Mouse (Mus musculus): ENCODE measurements around the gene Apba2. TPM values are rescaled to one million over a fixed set of nuclear protein-coding genes. Genes with fewer than 3 reads are reported as not detected.
A peak's percentile ranks its signal among the peaks of the same experiment; 100 is the strongest.

Gene Apba2
- polyA plus RNA-seq, 1 experiment from 2014 or later: 120 TPM

DNA sequence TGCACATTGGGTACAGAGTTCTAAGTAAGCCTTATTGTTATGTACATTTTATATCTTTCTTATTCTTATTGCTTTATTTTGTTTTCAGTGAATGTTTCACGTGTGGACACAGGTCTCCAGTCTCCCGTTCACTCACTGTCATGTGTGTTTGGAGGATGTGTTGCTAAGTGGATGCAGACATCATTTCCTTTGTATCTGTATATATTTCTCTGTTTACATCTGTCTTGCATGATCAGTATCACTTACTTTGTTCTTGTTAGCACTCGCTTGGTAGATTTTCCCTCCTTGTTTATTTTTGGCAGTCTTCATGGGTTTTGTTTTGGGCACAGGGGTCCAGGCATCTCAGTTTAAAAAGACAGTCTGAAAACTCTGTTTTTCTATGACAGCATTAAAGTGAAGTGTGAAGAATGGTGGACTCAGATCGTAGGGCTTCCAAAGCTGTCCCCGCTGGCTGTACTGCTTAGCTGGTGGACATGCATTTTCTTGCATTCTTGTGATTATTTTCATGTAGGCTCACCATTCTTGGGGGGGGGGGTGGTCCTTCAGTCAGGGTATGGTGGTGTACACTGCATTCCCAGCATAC is 164.3 kb downstream of the Apba2 start:
- 89% methylated on average over 5 of the region's 5 CpGs for WGBS
- Histone ChIP-seq H3K36me3 (no peaks in the 10 kb centered on the region), H3K4me3 (no peak overlapping the region), H3K27me3 (no peaks in the 10 kb centered on the region), H3K27ac (replicated peaks) (no peak overlapping the region), H3K9me3 (no peaks in the 10 kb centered on the region), H3K4me2 (replicated peaks) (no peak overlapping the region), H3K4me1 (no peaks in the 10 kb centered on the region), H3K9ac (replicated peaks) (no peak overlapping the region)
- no peak for ATAC-seq (ENCODE audit: low FRiP score, low read depth)

DNA sequence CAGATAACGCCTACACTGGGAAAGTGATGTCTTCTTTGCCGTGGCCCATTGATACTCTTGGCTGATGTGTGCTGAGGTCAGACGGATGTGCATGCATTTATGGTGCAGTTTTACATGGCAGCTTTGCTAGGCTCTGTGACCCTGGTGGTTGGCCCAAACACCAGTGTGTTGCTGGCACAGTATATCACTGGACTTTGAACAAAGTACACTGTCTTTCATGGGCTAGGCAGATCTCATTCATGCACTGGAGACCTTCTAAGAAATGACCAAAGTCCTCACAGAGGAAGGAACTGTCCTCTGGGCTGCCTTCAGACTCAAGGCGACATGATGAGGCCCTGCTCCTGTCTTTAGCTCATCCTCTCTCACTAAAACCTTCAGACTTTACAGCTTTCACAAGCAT is 166.5 kb downstream of the Apba2 start:
- H3K4me3 ChIP-seq: no peak overlapping the region
- no peak overlapping the region for H3K9ac ChIP-seq (replicated peaks)
- H3K36me3 ChIP-seq: no peaks in the 10 kb centered on the region
- H3K4me1 ChIP-seq: no peaks in the 10 kb centered on the region
- H3K27ac ChIP-seq (replicated peaks): no peak overlapping the region
- ATAC-seq (ENCODE audit: low FRiP score, low read depth): no peak
- WGBS: 90% methylated on average over 4 of the region's 4 CpGs
- no peak overlapping the region for H3K4me2 ChIP-seq (replicated peaks)
- no peaks in the 10 kb centered on the region for H3K27me3 ChIP-seq
- no peaks in the 10 kb centered on the region for H3K9me3 ChIP-seq

DNA sequence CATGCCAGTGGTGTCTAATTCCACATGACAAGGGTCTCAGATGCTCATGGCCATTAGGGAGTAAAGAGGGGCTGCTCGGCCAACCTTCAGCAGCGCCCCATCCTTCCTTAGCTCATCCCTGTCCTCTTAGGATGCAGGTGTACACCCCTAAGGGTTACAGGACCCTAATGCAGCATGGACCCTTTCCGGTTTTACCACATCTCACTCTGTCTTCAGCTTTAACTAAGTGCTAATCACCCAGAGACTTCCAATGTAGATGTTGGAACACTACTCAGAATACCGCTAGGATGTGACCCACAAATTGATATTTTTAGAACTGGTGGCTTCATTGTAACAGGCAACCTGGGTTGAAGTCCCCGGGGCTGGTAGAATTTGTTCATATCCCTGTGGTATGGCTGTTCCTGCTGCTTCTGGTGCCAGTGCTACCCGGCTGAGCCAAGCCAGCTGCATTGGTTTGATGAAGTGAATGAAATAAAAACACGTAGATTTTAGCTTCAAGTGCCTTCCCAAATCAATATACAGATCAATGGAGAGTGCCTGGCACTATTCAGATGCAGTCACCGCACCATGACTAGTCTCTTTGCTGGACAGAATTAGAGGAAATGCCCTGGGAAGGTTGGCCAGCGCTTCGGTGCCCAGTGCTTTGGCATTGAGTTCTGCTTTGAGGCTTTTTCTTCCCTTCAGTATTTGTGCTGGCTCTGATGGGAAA is 178.4 kb downstream of the Apba2 start:
- Histone ChIP-seq H3K9me3 (no peaks in the 10 kb centered on the region), H3K36me3 (no peaks in the 10 kb centered on the region), H3K4me2 (replicated peaks) (no peak overlapping the region), H3K27ac (replicated peaks) (no peak overlapping the region), H3K9ac (replicated peaks) (no peak overlapping the region), H3K4me3 (no peak overlapping the region), H3K4me1 (peaks cover under 1% of the 10 kb centered on the region; the same call in 1 of the 2 replicates), H3K27me3 (no peaks in the 10 kb centered on the region)
- 94% methylated on average over 10 of the region's 10 CpGs for WGBS
- ATAC-seq (ENCODE audit: low FRiP score, low read depth): no peak

- 79% methylated on average over 4 of the region's 4 CpGs for WGBS
- Histone ChIP-seq H3K4me2 (replicated peaks) (no peak overlapping the region), H3K27ac (replicated peaks) (no peak overlapping the region), H3K9me3 (no peaks in the 10 kb centered on the region), H3K4me3 (no peak overlapping the region), H3K9ac (replicated peaks) (no peak overlapping the region), H3K27me3 (no peaks in the 10 kb centered on the region), H3K36me3 (no peaks in the 10 kb centered on the region), H3K4me1 (peaks cover 4% of the 10 kb centered on the region; the same call in 1 of the 2 replicates)
- no peak for ATAC-seq (ENCODE audit: low FRiP score, low read depth)
These were observed 183.4 kb downstream of the Apba2 start for GRCm38 (mm10) chr7:64684893-64685292.

GRCm38 (mm10) chr7:64688115-64688817 is 186.8 kb downstream of the Apba2 start:
- Histone ChIP-seq H3K4me1 (peaks cover 4% of the 10 kb centered on the region; the same call in 1 of the 2 replicates), H3K4me2 (replicated peaks) (no peak overlapping the region), H3K36me3 (no peaks in the 10 kb centered on the region), H3K9ac (replicated peaks) (0 out of 2 replicates have a peak overlapping the region, but pooled peaks have one; percentile 20), H3K9me3 (no peaks in the 10 kb centered on the region), H3K27ac (replicated peaks) (peak overlapping the region; percentile 22), H3K4me3 (no peak overlapping the region), H3K27me3 (no peaks in the 10 kb centered on the region)
- 0 out of 2 replicates have a peak, but pooled peaks have one; percentile 34 for ATAC-seq (ENCODE audit: low FRiP score, low read depth)
- 68% methylated on average over 14 of the region's 14 CpGs for whole genome bisulfite sequencing

DNA sequence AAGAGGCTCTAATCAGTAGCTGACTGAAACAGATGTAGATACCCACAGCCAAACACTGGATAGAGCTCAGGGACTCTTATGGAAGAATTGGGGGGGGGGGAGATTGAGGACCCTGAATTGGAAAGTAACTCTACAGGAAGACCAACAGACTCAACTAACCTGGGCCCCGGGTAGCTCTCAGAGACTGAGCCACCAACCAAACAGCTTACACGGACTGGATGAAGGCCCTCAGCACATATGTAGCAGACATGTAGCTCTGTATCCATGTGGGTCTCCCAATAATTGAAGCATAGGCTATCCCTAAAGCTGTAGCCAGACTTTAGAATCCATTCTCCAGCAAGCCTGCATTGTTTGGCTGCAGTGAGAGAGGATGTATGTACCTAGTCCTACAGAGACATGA is 190.3 kb downstream of the Apba2 start:
- no peak overlapping the region for H3K27ac ChIP-seq (replicated peaks)
- ATAC-seq (ENCODE audit: low FRiP score, low read depth): no peak
- H3K27me3 ChIP-seq: no peaks in the 10 kb centered on the region
- no peak overlapping the region for H3K4me2 ChIP-seq (replicated peaks)
- 89% methylated on average over 2 of the region's 2 CpGs for WGBS
- no peaks in the 10 kb centered on the region for H3K9me3 ChIP-seq
- H3K36me3 ChIP-seq: peaks cover 10% of the 10 kb centered on the region
- H3K9ac ChIP-seq (replicated peaks): no peak overlapping the region
- H3K4me1 ChIP-seq: peaks cover 14% of the 10 kb centered on the region
- H3K4me3 ChIP-seq: no peak overlapping the region

DNA sequence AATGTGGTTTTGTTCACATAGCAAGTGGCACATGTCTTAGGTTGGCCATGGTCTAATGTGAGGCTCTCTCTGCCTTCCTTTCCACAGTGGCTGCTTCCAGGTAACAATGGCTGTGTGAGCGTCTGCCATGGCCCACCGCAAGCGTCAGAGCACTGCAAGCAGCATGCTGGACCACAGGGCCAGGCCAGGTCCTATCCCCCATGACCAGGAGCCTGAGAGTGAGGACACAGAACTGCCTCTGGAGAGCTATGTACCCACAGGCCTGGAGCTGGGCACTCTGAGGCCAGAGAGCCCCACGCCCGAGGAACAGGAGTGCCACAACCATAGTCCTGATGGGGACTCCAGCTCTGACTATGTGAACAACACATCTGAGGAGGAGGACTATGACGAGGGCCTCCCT is 193.4 kb downstream of the Apba2 start:
- 95% methylated on average over 6 of the region's 6 CpGs for WGBS
- Histone ChIP-seq H3K27ac (replicated peaks) (no peak overlapping the region), H3K9ac (replicated peaks) (no peak overlapping the region), H3K4me2 (replicated peaks) (no peak overlapping the region), H3K36me3 (peaks cover 10% of the 10 kb centered on the region), H3K4me3 (no peak overlapping the region), H3K27me3 (no peaks in the 10 kb centered on the region), H3K9me3 (no peaks in the 10 kb centered on the region), H3K4me1 (peaks cover 17% of the 10 kb centered on the region)
- no peak for ATAC-seq (ENCODE audit: low FRiP score, low read depth)

- H3K27ac ChIP-seq (replicated peaks): peak overlapping the region; percentile 40; the same call in 1 of the 2 replicates
- H3K9me3 ChIP-seq: no peaks in the 10 kb centered on the region
- H3K4me1 ChIP-seq: peaks cover 17% of the 10 kb centered on the region
- 74% methylated on average over 14 of the region's 14 CpGs for WGBS
- H3K36me3 ChIP-seq: peaks cover 10% of the 10 kb centered on the region
- H3K4me2 ChIP-seq (replicated peaks): no peak overlapping the region
- ATAC-seq (ENCODE audit: low FRiP score, low read depth): peak; percentile 67
- H3K27me3 ChIP-seq: no peaks in the 10 kb centered on the region
- H3K4me3 ChIP-seq: no peak overlapping the region
- H3K9ac ChIP-seq (replicated peaks): no peak overlapping the region
These were observed 195.2 kb downstream of the Apba2 start for GRCm38 (mm10) chr7:64696521-64697281.

DNA sequence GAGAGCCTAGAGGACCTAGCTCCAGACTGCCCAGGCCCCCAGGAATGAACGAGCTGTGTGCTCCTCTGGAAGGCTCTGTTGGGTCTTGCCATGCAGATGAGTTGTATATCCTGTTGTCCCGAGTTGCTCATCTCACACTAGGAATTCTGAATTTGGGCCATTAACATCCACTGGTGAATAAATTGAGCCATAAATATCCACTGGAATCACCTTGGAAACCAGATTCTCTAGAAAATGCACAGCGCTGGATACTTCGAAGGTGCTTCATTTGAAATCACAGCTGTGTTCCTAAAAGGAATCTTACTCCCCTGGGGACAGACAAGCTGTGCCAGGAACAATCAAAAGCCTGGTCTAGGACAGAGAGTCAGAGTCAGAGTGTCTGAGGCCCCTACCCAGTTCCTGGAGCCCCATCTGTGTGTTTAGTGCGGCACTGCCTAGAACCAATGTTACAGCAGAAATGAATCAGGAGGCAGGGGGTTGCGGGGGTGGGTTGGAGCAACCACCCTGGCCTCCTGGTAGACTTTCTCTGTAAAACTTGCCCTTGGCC is 196.4 kb downstream of the Apba2 start:
- WGBS: 76% methylated on average over 6 of the region's 6 CpGs
- peaks cover 17% of the 10 kb centered on the region for H3K4me1 ChIP-seq
- H3K4me2 ChIP-seq (replicated peaks): no peak overlapping the region
- H3K27me3 ChIP-seq: no peaks in the 10 kb centered on the region
- H3K4me3 ChIP-seq: no peak overlapping the region
- no peaks in the 10 kb centered on the region for H3K9me3 ChIP-seq
- H3K36me3 ChIP-seq: peaks cover 10% of the 10 kb centered on the region
- H3K27ac ChIP-seq (replicated peaks): no peak overlapping the region
- H3K9ac ChIP-seq (replicated peaks): no peak overlapping the region
- ATAC-seq (ENCODE audit: low FRiP score, low read depth): no peak

DNA sequence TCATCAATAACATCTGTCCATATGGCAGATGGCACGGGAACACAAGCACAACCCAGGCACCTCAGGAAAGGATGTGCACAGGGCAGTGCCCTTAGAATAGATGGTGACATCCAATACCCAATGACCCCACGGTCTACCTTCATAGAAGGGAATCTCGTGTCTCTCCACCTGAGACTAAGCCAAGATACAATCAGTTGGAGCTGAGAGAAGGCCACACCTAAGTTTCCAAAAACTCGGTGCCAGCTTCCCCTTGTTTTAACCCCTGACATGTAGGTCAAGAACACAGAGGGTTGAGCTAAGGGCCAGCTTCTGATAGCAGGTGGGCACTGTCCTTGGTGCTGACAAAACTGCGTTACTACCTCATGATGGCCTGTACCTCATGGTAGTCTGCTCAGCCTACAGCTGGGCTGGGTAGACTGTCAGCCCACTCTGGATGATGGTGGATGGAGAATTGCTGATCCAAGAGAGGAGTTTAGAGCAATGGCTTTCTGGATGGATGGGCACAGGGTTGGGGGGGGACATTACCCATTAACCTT is 202.6 kb downstream of the Apba2 start:
- Histone ChIP-seq H3K36me3 (no peaks in the 10 kb centered on the region), H3K27me3 (no peaks in the 10 kb centered on the region), H3K27ac (replicated peaks) (no peak overlapping the region), H3K4me1 (peaks cover 9% of the 10 kb centered on the region; the same call in 1 of the 2 replicates), H3K4me3 (no peak overlapping the region), H3K4me2 (replicated peaks) (no peak overlapping the region), H3K9me3 (no peaks in the 10 kb centered on the region), H3K9ac (replicated peaks) (no peak overlapping the region)
- ATAC-seq (ENCODE audit: low FRiP score, low read depth): no peak
- 81% methylated on average over 5 of the region's 5 CpGs for WGBS

DNA sequence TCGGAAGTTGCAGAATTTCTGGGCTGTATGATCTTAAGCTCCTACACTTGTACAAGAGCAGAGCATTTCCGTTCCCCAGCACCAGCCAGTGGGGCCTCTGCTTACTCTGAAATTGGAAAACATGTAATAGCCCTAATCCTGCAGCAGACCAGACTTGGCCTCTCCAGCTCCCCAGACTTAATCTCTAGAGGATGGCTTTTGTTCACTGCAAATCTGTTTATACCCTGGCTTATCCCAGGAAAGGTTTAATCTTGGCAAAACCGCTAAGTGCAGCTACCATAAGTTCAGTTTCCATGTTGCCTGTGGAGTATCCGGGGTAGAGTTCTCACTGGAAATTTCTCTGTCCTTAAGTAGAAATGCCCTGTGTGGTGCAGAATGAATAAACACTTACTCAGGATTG is 206.7 kb downstream of the Apba2 start:
- ATAC-seq (ENCODE audit: low FRiP score, low read depth): no peak
- H3K27ac ChIP-seq (replicated peaks): no peak overlapping the region

More for the DNA sequence above, 206.7 kb downstream of the Apba2 start:
- 57% methylated on average over 4 of the region's 4 CpGs for WGBS
- no peaks in the 10 kb centered on the region for H3K9me3 ChIP-seq
- no peak overlapping the region for H3K4me2 ChIP-seq (replicated peaks)
- H3K4me1 ChIP-seq: peaks cover 9% of the 10 kb centered on the region; the same call in 1 of the 2 replicates
- H3K4me3 ChIP-seq: no peak overlapping the region
- H3K9ac ChIP-seq (replicated peaks): no peak overlapping the region
- no peaks in the 10 kb centered on the region for H3K36me3 ChIP-seq
- no peaks in the 10 kb centered on the region for H3K27me3 ChIP-seq

Data from midbrain, embryonic 12.5 days (tissue).